Mouse (Mus musculus) hindbrain, embryonic 16.5 days (tissue): ENCODE measurements around the gene 1700020L24Rik. TPM values are rescaled to one million over a fixed set of nuclear protein-coding genes. Genes with fewer than 3 reads are reported as not detected.

Experiments
- ATAC-seq: fragments of 200-750 bp; cut with Nextera tagmentation; 2 replicates; pipeline ENCODE4 v1.8.0; 2017; ENCODE audit warnings: moderate TSS enrichment, moderate library complexity
- H3K27ac ChIP-seq: fragments of 300-500 bp; sonication (generic); 2 replicates; pipeline ENCODE4 v1.5.1; 2014; ENCODE audit warnings: low read depth, mild to moderate bottlenecking, control low read depth, low read length, moderate library complexity
- H3K27me3 ChIP-seq: fragments of 300-500 bp; sonication (generic); replicated peaks from 2 replicates; pipeline ENCODE4 v1.6.1; 2014; ENCODE audit warnings: low read length; ENCODE audit not compliant: control insufficient read depth, insufficient read depth
- H3K36me3 ChIP-seq: fragments of 300-500 bp; sonication (generic); 2 replicates; pipeline ENCODE4 v1.6.1; 2014; ENCODE audit warnings: mild to moderate bottlenecking, low read length, moderate library complexity, mixed read lengths; ENCODE audit not compliant: control insufficient read depth, insufficient read depth
- H3K4me1 ChIP-seq: fragments of 300-500 bp; sonication (generic); 2 replicates; pipeline ENCODE4 v1.6.1; 2014; ENCODE audit warnings: low read depth, low read length; ENCODE audit not compliant: control insufficient read depth, insufficient read depth
- H3K4me2 ChIP-seq: fragments of 300-500 bp; sonication (generic); 2 replicates; pipeline ENCODE4 v1.6.1; 2014; ENCODE audit warnings: mild to moderate bottlenecking, low read length, control low read depth, moderate library complexity
- H3K4me3 ChIP-seq: fragments of 300-500 bp; sonication (generic); 2 replicates; pipeline ENCODE4 v1.5.1; 2014; ENCODE audit warnings: mild to moderate bottlenecking, low read length, control low read depth, moderate library complexity
- H3K9ac ChIP-seq: fragments of 300-500 bp; sonication (generic); 2 replicates; pipeline ENCODE4 v1.6.1; 2014; ENCODE audit warnings: low read depth, mild to moderate bottlenecking, control low read depth, low read length, moderate library complexity
- H3K9me3 ChIP-seq: fragments of 300-500 bp; sonication (generic); 2 replicates; pipeline ENCODE4 v1.6.1; 2014; ENCODE audit warnings: mild to moderate bottlenecking, low read length, moderate library complexity; ENCODE audit not compliant: control insufficient read depth
- WGBS: fragments of 180-500 bp; shearing (Covaris S2); extraction: QIAGEN DNeasy Blood & Tissue Kit; methylation state at CpG from one replicate; pipeline ENCODE4 v1.1.7; 2014; 5-methylcytosine and 5-hydroxymethylcytosine counted together
- polyA plus RNA-seq: library from polyadenylated mRNA; unstranded; fragments of >200 nt; fragmentation: Nextera tagmentation; extraction: Ambion mirVana; gene quantifications from 2 replicates; pipeline ENCODE4 v1.2.1, GENCODE M21; 2015

The 1700020L24Rik gene
- polyA plus RNA-seq, 1 experiment from 2014 or later = 0.50 TPM

DNA sequence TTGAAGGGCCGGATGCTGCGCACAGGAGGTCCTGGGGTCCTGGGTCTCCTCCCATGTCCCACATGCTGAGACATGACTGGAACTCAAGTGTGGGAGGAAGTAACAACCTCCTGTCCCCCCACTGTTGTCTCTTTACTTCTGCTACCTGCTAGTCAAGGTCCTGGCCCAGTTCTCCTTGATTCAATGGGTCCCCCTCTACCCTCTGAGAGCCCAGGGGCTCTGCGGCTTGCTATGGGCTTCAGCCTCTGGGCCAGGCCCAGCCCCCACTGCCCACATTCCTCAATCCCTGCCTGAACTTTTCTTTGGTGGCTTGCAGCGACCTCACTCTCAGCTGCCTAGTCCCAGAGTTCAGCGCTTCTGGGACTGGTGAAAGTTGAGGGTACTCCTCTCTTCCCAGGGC is 8.1 kb upstream of the 1700020L24Rik start, which contains the start of gene Gas2l2:
Gene Gas2l2, minus strand, starts transcription at position 101 of the 400 bp plus-strand sequence.
- ATAC-seq = no peak
- Histone ChIP-seq H3K4me1 (no peaks in the 10 kb centered on the region), H3K4me3 (no peak within 1 kb of the TSS), H3K27me3 (peaks cover 12% of the 10 kb centered on the region), H3K9me3 (no peaks in the 10 kb centered on the region), H3K36me3 (no peaks in the 10 kb centered on the region), H3K9ac (no peak within 1 kb of the TSS), H3K4me2 (peak within 1 kb of the TSS; percentile 5), H3K27ac (no peak within 1 kb of the TSS)
- WGBS = 58% methylated on average over 5 of the region's 5 CpGs

GRCm38 (mm10) chr11:83432533-83432932 is 4.9 kb upstream of the 1700020L24Rik start:
- Histone ChIP-seq H3K9me3 (no peaks in the 10 kb centered on the region), H3K27me3 (peaks cover 7% of the 10 kb centered on the region; the same call in 1 of the 2 replicates), H3K27ac (no peak overlapping the region), H3K4me1 (no peaks in the 10 kb centered on the region), H3K36me3 (no peaks in the 10 kb centered on the region), H3K4me2 (no peak overlapping the region), H3K4me3 (no peak overlapping the region), H3K9ac (no peak overlapping the region)
- WGBS = 88% methylated on average over 2 of the region's 2 CpGs
- ATAC-seq = no peak

DNA sequence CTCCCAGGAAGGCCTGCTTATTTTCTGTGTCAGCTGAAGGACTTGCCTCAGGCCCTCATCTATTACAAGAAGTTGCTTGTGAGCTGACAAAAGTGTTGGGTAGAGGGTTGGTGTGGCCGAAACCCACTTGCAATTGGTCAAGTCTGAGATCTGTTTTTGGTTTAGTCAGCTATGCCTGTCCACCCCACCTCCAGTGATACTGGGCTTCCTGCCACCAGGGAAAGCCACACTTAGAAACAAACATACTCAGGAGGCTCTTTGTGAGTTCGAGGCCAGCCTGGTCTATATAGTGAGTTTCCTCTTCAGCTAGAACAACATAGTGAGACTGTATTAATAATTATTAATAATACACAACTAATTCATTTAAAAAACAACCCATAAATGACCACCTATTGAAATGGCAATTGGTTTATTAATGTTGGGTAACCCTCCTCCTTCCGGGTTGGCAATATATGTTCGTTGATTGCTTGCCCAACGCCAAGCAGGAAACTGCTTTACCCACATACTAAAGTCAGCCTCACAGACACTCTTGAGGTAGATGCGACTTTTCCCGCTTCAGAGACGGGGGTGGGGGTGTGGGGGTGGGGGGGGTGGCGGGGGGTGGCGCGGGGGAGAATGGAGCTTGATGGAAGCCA is 2.1 kb downstream of the 1700020L24Rik start:
- H3K4me1 ChIP-seq = peaks cover 3% of the 10 kb centered on the region
- 34% methylated on average over 11 of the region's 11 CpGs for WGBS
- no peak overlapping the region for H3K27ac ChIP-seq
- peak overlapping the region; percentile 69 for H3K4me3 ChIP-seq
- peak overlapping the region; percentile 94 for H3K4me2 ChIP-seq
- no peak for ATAC-seq
- H3K9me3 ChIP-seq = no peaks in the 10 kb centered on the region
- no peaks in the 10 kb centered on the region for H3K36me3 ChIP-seq
- H3K9ac ChIP-seq = peak overlapping the region; percentile 70; the same call in 1 of the 2 replicates
- H3K27me3 ChIP-seq = peaks cover 27% of the 10 kb centered on the region

GRCm38 (mm10) chr11:83440081-83441064 is 2.9 kb downstream of the 1700020L24Rik start:
- WGBS = 2% methylated on average over 44 of the region's 75 CpGs
- peak overlapping the region; percentile 94 for H3K4me2 ChIP-seq
- peak; percentile 96 for ATAC-seq
- peak overlapping the region; percentile 70 for H3K9ac ChIP-seq
- H3K27ac ChIP-seq = 0 out of 2 replicates have a peak overlapping the region, but pooled peaks have one; percentile 12
- H3K36me3 ChIP-seq = no peaks in the 10 kb centered on the region
- no peaks in the 10 kb centered on the region for H3K9me3 ChIP-seq
- H3K27me3 ChIP-seq = peaks cover 33% of the 10 kb centered on the region
- peaks cover 5% of the 10 kb centered on the region for H3K4me1 ChIP-seq
- H3K4me3 ChIP-seq = peak overlapping the region; percentile 69

- H3K27me3 ChIP-seq = peaks cover 36% of the 10 kb centered on the region
- H3K27ac ChIP-seq = no peak overlapping the region
- H3K9me3 ChIP-seq = no peaks in the 10 kb centered on the region
- no peak overlapping the region for H3K4me3 ChIP-seq
- no peak overlapping the region for H3K4me2 ChIP-seq
- no peaks in the 10 kb centered on the region for H3K36me3 ChIP-seq
- WGBS = 34% methylated on average over 6 of the region's 7 CpGs
- no peak for ATAC-seq
- peaks cover 5% of the 10 kb centered on the region for H3K4me1 ChIP-seq
- no peak overlapping the region for H3K9ac ChIP-seq
Observed at GRCm38 (mm10) chr11:83441235-83441634, 3.8 kb downstream of the 1700020L24Rik start.

DNA sequence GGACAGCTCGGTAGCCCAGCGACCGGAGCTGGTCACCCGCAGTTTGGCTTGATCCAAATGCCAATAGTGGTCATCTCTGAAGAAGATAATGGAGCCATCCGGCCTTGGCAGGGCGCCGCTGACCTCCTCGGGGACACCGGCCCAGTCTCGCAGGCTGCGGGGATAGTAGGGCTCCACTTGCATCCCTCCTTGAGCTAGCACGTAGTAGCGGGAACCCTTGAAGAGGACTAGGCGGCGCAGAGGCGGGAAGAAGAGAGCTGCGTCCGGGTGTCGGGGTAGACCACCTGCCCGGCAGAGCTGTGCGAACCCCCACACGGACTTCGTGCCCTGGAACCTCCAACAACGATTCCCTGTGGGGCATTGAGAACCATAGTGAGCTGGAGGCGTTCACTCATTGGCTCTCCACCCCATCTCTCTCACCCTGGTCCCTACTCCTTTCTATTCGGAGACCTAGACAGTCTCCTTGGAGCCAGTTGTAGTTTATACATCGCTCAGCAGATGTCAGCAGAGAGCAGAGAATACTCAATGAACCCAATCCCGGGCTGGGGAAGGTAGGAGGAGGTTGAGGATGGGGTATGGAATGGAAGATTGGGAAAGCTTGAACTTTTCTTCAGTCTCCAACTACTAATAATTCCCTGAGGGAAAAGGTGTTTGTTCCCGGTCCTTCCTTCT is 5.3 kb downstream of the 1700020L24Rik start:
- no peaks in the 10 kb centered on the region for H3K9me3 ChIP-seq
- peaks cover 6% of the 10 kb centered on the region for H3K4me1 ChIP-seq
- H3K27ac ChIP-seq = no peak overlapping the region
- H3K4me3 ChIP-seq = peak overlapping the region; percentile 25
- peaks cover 36% of the 10 kb centered on the region for H3K27me3 ChIP-seq
- H3K4me2 ChIP-seq = peak overlapping the region; percentile 46
- no peaks in the 10 kb centered on the region for H3K36me3 ChIP-seq
- 17% methylated on average over 29 of the region's 29 CpGs for WGBS
- peak; percentile 34; the same call in 1 of the 2 replicates for ATAC-seq
- H3K9ac ChIP-seq = peak overlapping the region; percentile 44; the same call in 1 of the 2 replicates

- ATAC-seq = no peak
- Histone ChIP-seq H3K27me3 (peaks cover 36% of the 10 kb centered on the region), H3K9ac (no peak overlapping the region), H3K4me1 (peaks cover 15% of the 10 kb centered on the region), H3K36me3 (no peaks in the 10 kb centered on the region), H3K27ac (no peak overlapping the region), H3K4me2 (no peak overlapping the region), H3K4me3 (no peak overlapping the region), H3K9me3 (no peaks in the 10 kb centered on the region)
- WGBS = 12% methylated on average over 7 of the region's 7 CpGs
Observed at GRCm38 (mm10) chr11:83443824-83444223, 6.3 kb downstream of the 1700020L24Rik start.

- WGBS = 28% methylated on average over 19 of the region's 19 CpGs
- Histone ChIP-seq H3K27me3 (peaks cover 36% of the 10 kb centered on the region), H3K27ac (no peak overlapping the region), H3K36me3 (no peaks in the 10 kb centered on the region), H3K4me1 (peaks cover 19% of the 10 kb centered on the region), H3K9ac (no peak overlapping the region), H3K4me2 (peak overlapping the region; percentile 42), H3K4me3 (peak overlapping the region; percentile 25), H3K9me3 (no peaks in the 10 kb centered on the region)
- no peak for ATAC-seq
Observed at GRCm38 (mm10) chr11:83445001-83445400, 7.5 kb downstream of the 1700020L24Rik start.
